Mouse (Mus musculus): ENCODE data around the gene Ap1s2.
A peak's percentile ranks its signal among the peaks of the same experiment; 100 is the strongest.

The Ap1s2 gene

GRCm38 (mm10) chrX:163908337-163909250 lies at the start of gene Ap1s2:
Ap1s2 (plus strand) TSS chrX:163909017.
- peak; percentile 77 for DNase-seq (ENCODE audit: low read depth, low spot score)

GRCm38 (mm10) chrX:163867711-163868379 lies 41.0 kb upstream of the Ap1s2 start:
- no peak for DNase-seq (ENCODE audit: low read depth, low spot score)

GRCm38 (mm10) chrX:163868659-163869278 lies 40.0 kb upstream of the Ap1s2 start:
- no peak for DNase-seq (ENCODE audit: low read depth, low spot score)

GRCm38 (mm10) chrX:163875932-163876331 lies 32.9 kb upstream of the Ap1s2 start:
- DNase-seq (ENCODE audit: low read depth, low spot score): no peak

GRCm38 (mm10) chrX:163876636-163877035 lies 32.2 kb upstream of the Ap1s2 start:
- DNase-seq (ENCODE audit: low read depth, low spot score): no peak

- no peak for DNase-seq (ENCODE audit: low read depth, low spot score)
Measured at GRCm38 (mm10) chrX:163879039-163879438, 29.8 kb upstream of the Ap1s2 start.

GRCm38 (mm10) chrX:163879461-163879860 lies 29.4 kb upstream of the Ap1s2 start:
- no peak for DNase-seq (ENCODE audit: low read depth, low spot score)

GRCm38 (mm10) chrX:163885539-163885981 lies 23.3 kb upstream of the Ap1s2 start:
- DNase-seq (ENCODE audit: low read depth, low spot score): no peak

GRCm38 (mm10) chrX:163897354-163897753 lies 11.5 kb upstream of the Ap1s2 start:
- no peak for DNase-seq (ENCODE audit: low read depth, low spot score)

GRCm38 (mm10) chrX:163899431-163900020 lies 9.3 kb upstream of the Ap1s2 start:
- DNase-seq (ENCODE audit: low read depth, low spot score): no peak

- no peak for DNase-seq (ENCODE audit: low read depth, low spot score)
Measured at GRCm38 (mm10) chrX:163906861-163907260, 2.0 kb upstream of the Ap1s2 start.

GRCm38 (mm10) chrX:163908003-163908336 lies 847 bp upstream of the Ap1s2 start:
- no peak for DNase-seq (ENCODE audit: low read depth, low spot score)

- no peak for DNase-seq (ENCODE audit: low read depth, low spot score)
Measured at GRCm38 (mm10) chrX:163909381-163909780, 564 bp downstream of the Ap1s2 start.

- DNase-seq (ENCODE audit: low read depth, low spot score): no peak
Measured at GRCm38 (mm10) chrX:163912791-163913190, 4.0 kb downstream of the Ap1s2 start.

- DNase-seq (ENCODE audit: low read depth, low spot score): no peak
Measured at GRCm38 (mm10) chrX:163929550-163929949, 20.7 kb downstream of the Ap1s2 start.

- DNase-seq (ENCODE audit: low read depth, low spot score): no peak
Measured at GRCm38 (mm10) chrX:163934731-163935130, 25.9 kb downstream of the Ap1s2 start.

GRCm38 (mm10) chrX:163938587-163938986 lies 29.8 kb downstream of the Ap1s2 start:
- no peak for DNase-seq (ENCODE audit: low read depth, low spot score)

- DNase-seq (ENCODE audit: low read depth, low spot score): no peak
Measured at GRCm38 (mm10) chrX:163944381-163944780, 35.6 kb downstream of the Ap1s2 start.

GRCm38 (mm10) chrX:163951618-163952017 lies 42.8 kb downstream of the Ap1s2 start:
- DNase-seq (ENCODE audit: low read depth, low spot score): no peak

GRCm38 (mm10) chrX:163957381-163957780 lies 48.6 kb downstream of the Ap1s2 start:
- no peak for DNase-seq (ENCODE audit: low read depth, low spot score)

- DNase-seq (ENCODE audit: low read depth, low spot score): peak; percentile 55
Measured at GRCm38 (mm10) chrX:163957803-163958466, 49.1 kb downstream of the Ap1s2 start.

Measured in c-Kit-negative CD71-positive TER-119-positive erythroid progenitor cells, embryonic 14.5 days (primary cell).